Mouse (Mus musculus) heart, embryonic 14.5 days (tissue): Measurements from ENCODE around the gene Fnip2. TPM values are rescaled to one million over a fixed set of nuclear protein-coding genes. Genes with fewer than 3 reads are reported as not detected.
"Not testable (repeated sequence)": the region's sequence is repeated elsewhere in the genome, so short reads cannot be mapped to it uniquely, and the experiment has no call there.

Experiments used
- ATAC-seq: fragments of 200-750 bp; cut with Nextera tagmentation; 2 replicates; pipeline ENCODE4 v1.8.0; 2017; ENCODE audit warnings: low read depth, moderate TSS enrichment; ENCODE audit not compliant: insufficient number of reproducible peaks, insufficient read depth, low FRiP score
- H3K27ac ChIP-seq, 2 experiments: fragments of 200-500 bp in 1 of 2; fragments of 300-500 bp in 1 of 2; sonication (generic) in 1 of 2; replicated peaks in 1 of 2; 2 replicates each; pipeline ENCODE4 v1.5.1; 2012 to 2014; ENCODE audit warnings: low read depth in 2 of 2, low read length in 2 of 2, control low read depth in 1 of 2, mild to moderate bottlenecking in 1 of 2, mixed read lengths in 1 of 2; ENCODE audit not compliant: control insufficient read depth in 1 of 2, insufficient read depth in 1 of 2
- H3K27me3 ChIP-seq: fragments of 300-500 bp; sonication (generic); 2 replicates; pipeline ENCODE4 v1.6.1; 2014; ENCODE audit warnings: mild to moderate bottlenecking, low read length, control low read depth; ENCODE audit not compliant: control insufficient read depth, insufficient read depth
- H3K36me3 ChIP-seq: fragments of 300-500 bp; sonication (generic); 2 replicates; pipeline ENCODE4 v1.6.1; 2014; ENCODE audit warnings: mild to moderate bottlenecking, control low read depth, low read length, mixed read lengths; ENCODE audit not compliant: control insufficient read depth, insufficient read depth
- H3K4me1 ChIP-seq, 2 experiments: fragments of 200-500 bp in 1 of 2; fragments of 300-500 bp in 1 of 2; sonication (generic) in 1 of 2; 2 replicates each; pipeline ENCODE4 v1.6.1; 2012 to 2014; ENCODE audit warnings: low read length in 2 of 2, control low read depth in 1 of 2, mixed read lengths in 1 of 2; ENCODE audit not compliant: control insufficient read depth in 2 of 2, insufficient read depth in 2 of 2
- H3K4me2 ChIP-seq: fragments of 300-500 bp; sonication (generic); 2 replicates; pipeline ENCODE4 v1.6.1; 2014; ENCODE audit warnings: mild to moderate bottlenecking, low read length
- H3K4me3 ChIP-seq, 2 experiments: fragments of 200-500 bp in 1 of 2; fragments of 300-500 bp in 1 of 2; sonication (generic) in 1 of 2; 2 replicates each; pipeline ENCODE4 v1.5.1; 2012 to 2014; ENCODE audit warnings: low read length in 2 of 2, mild to moderate bottlenecking in 2 of 2, control low read depth in 1 of 2, low read depth in 1 of 2, moderate library complexity in 1 of 2; ENCODE audit not compliant: control insufficient read depth in 1 of 2, insufficient read depth in 1 of 2
- H3K9ac ChIP-seq: fragments of 300-500 bp; sonication (generic); 2 replicates; pipeline ENCODE4 v1.6.1; 2014; ENCODE audit warnings: mild to moderate bottlenecking, low read length
- H3K9me3 ChIP-seq: fragments of 300-500 bp; sonication (generic); 2 replicates; pipeline ENCODE4 v1.6.1; 2016; ENCODE audit warnings: low read length, control low read depth; ENCODE audit not compliant: control insufficient read depth
- WGBS: fragments of 180-500 bp; shearing (Covaris S2); extraction: QIAGEN DNeasy Blood & Tissue Kit; methylation state at CpG from one replicate; pipeline ENCODE4 v1.1.7; 2014; 5-methylcytosine and 5-hydroxymethylcytosine counted together
- polyA plus RNA-seq: library from polyadenylated mRNA; unstranded; fragments of >200 nt; fragmentation: Nextera tagmentation; extraction: Ambion mirVana; gene quantifications from 2 replicates; pipeline ENCODE4 v1.2.1, GENCODE M21; 2014

Gene Fnip2
- polyA plus RNA-seq, 1 experiment from 2014 or later: 4.3 TPM

DNA sequence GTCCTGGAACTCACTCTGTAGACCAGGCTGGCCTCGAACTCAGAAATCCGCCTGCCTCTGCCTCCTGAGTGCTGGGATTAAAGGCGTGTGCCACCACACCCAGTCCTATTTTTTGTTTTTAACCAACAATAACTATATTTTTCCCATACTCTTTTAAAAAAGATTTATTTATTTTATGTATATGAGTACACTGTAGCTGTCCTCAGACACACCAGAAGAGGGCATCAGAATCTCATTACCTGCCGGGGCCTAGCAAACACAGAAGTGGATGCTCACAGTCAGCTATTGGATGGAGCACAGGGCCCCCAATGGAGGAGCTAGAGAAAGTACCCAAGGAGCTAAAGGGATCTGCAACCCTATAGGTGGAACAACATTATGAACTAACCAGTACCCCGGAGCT is 5.8 kb upstream of the Fnip2 start:
- ATAC-seq, H3K27ac ChIP-seq, H3K36me3 ChIP-seq, H3K4me2 ChIP-seq, H3K27me3 ChIP-seq, H3K4me3 ChIP-seq, H3K9me3 ChIP-seq, H3K4me1 ChIP-seq, H3K9ac ChIP-seq: not testable (repeated sequence)
- WGBS: 89% methylated on average over 5 of the region's 5 CpGs

DNA sequence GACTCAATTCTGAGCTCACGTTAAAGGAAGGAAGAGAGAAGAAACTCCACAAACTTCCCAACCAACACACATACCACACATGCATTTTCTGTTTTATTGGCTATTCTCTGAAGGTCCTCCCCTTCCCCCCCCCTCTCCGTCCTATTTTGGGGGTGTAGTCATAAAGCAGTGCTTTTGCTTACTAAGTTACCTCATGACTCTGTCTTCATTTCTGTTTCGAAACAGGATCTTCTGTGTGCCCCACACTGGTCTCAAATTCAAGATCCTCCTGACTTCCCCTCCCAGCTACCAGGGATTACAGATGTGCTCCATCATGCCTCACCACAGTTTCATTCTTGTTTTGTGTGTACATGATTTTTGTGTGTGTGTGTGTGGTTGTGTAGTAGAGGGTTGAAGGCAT is 4.8 kb upstream of the Fnip2 start:
- Histone ChIP-seq H3K36me3 (no peaks in the 10 kb centered on the region), H3K4me2 (no peak overlapping the region), H3K27ac (no peak overlapping the region), H3K4me1 (peaks cover 6 to 8% of the 10 kb centered on the region in 2 experiments; a peak in 3 of 4 replicates), H3K9ac (no peak overlapping the region), H3K9me3 (no peaks in the 10 kb centered on the region), H3K4me3 (no peak overlapping the region), H3K27me3 (no peaks in the 10 kb centered on the region)
- WGBS: 70% methylated on average over 3 of the region's 3 CpGs
- no peak for ATAC-seq

DNA sequence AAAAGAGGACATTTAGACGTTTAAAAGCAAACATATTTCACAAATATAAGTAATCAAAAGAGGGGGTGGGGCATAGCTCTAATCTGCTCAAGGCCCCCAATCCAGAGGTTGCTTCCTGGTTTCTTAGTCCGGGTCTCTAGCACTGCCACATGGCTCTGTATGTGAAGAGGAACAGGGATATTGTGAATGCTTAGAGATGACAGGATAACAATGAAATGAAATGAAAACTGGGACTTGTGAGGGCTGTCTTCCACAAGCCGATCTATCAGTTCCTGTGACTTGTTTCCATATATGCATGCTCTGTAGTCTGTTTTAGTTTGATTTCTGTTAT is 1.7 kb upstream of the Fnip2 start:
- no peaks in the 10 kb centered on the region for H3K36me3 ChIP-seq
- ATAC-seq: no peak
- no peak overlapping the region for H3K4me2 ChIP-seq
- no peaks in the 10 kb centered on the region for H3K27me3 ChIP-seq
- H3K9me3 ChIP-seq: no peaks in the 10 kb centered on the region
- H3K4me3 ChIP-seq: no peak overlapping the region
- H3K9ac ChIP-seq: no peak overlapping the region
- WGBS: 77% methylated on average over 3 of the region's 3 CpGs
- no peak overlapping the region for H3K27ac ChIP-seq
- H3K4me1 ChIP-seq: peaks cover 6 to 13% of the 10 kb centered on the region in 2 experiments

DNA sequence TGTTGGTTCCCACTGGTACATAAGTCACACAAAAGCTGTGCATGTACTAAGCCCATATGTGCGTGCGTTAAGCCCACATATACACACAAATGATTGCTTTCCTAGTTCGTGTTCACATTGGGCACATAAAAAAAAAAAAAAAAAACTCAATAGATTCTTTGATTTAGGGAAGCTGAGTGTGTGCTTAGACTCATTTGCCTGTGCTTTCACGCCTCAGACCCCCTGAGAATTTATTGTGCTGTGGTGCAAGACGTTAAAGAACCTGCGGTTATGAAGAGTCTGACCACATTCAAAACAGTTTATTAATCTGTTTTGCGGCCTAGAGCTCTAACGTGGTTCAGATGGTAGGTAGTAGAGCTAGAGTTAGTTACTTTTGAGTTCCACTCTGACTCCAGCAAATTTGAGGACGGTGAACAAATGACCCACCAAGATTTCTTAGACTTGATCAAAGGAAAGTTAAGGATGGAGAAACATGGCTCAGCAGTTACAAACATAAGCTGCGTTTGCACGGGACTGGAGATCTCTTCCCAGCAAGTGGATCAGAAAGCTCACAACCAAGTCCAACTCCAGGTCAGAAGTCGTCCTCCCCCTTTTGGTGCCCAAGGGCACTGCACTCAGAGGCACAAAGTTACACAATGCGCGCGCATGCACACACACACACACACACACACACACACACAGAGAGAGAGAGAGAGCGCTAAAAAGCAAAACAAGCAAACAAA is 1.2 kb upstream of the Fnip2 start:
- Histone ChIP-seq H3K4me3 (peak overlapping the region in 1 of 2 experiments; percentile 82; a peak in 1 of 4 replicates), H3K27ac (peak overlapping the region; percentile 65 to 78), H3K4me2 (peak overlapping the region; percentile 78), H3K4me1 (peaks cover 6 to 13% of the 10 kb centered on the region in 2 experiments), H3K36me3 (no peaks in the 10 kb centered on the region), H3K9me3 (no peaks in the 10 kb centered on the region), H3K9ac (no peak overlapping the region), H3K27me3 (no peaks in the 10 kb centered on the region)
- ATAC-seq: no peak
- WGBS: 93% methylated on average over 16 of the region's 16 CpGs

DNA sequence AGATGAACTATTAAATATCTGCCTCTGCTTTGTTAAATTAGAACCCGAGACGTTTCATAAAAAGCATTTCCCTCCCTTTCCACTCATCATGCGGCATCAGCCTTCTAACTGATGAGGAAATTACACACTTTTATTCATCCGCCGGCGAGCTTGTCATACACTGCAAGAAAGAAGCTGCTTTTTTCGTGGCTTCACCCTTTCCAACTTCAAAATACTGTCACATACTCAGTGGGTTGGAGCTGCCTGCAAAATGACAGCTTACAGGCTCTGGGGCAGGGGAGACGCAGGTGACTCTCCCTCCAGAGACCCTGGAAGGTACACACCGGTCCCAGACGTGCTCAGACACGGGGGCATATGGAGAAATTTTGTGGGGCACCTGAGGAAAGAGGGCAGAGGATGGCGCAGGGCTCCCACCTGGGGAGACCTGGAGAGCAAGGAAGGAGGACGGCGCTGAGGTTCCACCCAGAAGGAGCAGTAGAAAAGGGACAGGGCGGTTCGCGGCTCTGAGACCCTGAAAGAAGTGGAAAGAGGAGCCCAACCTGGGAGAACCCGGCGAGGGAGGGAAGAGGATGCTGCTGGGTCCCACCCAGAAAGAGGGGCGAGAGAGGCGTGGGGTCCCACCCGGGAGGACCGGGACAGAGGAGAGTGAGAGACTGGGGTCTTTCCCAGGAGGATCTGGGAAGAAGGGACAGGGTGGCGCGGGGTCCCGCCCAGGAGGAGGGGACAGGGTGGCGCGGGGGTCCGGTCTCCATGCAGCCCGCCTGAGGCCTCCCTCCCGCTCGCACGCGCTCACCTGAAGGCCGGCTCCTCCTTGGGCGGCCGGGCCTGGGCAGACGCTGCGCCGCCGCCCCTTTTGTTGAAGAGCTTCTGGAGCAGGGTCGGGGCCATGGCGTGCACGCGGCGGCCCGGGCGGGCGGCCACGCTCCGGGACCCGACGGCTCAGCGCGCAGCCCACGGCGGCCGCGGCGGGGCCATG is 592 bp downstream of the Fnip2 start:
- Histone ChIP-seq H3K27me3 (no peaks in the 10 kb centered on the region), H3K9me3 (no peaks in the 10 kb centered on the region), H3K36me3 (no peaks in the 10 kb centered on the region), H3K4me3 (peak overlapping the region; percentile 82 to 91), H3K27ac (peak overlapping the region; percentile 78 to 84), H3K4me1 (peaks cover 6 to 13% of the 10 kb centered on the region in 2 experiments), H3K9ac (peak overlapping the region; percentile 86), H3K4me2 (peak overlapping the region; percentile 78)
- WGBS: 4% methylated on average over 51 of the region's 60 CpGs
- peak; percentile 1 for ATAC-seq

DNA sequence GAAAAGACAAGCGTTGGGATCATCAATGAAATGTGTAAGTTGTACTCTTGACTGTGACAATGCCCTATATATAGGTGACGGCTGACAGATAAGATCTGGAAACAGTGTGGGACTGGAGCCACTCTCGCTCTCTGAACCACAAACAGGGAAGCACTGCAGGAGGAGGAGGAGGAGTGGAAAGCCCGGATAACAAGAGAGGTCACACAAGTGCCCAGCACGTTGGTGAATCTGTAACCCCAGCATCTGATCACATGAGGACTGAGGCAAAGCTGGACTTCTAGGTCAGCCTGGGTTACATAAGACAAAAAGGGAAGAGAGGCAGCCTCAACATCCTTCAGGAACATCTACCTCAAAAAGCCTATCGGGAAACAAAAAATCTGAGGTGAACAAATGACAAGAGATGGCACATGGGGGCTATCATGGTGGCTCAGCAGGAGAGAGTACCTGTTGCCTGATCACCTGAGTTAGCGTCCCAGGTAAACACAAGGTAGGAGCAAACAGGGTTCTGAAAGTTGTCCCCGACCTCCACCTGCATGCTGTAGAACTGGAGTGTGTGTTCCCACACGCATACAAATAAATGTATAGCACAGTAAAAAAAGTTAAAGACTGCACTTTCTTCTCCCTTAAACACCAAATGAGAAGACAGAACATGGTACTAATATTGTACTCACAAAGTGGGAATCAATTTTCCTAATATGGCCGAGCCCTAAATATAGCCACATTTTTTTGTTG is 2.6 kb downstream of the Fnip2 start:
- Histone ChIP-seq H3K27me3 (no peaks in the 10 kb centered on the region), H3K9ac (no peak overlapping the region), H3K4me2 (no peak overlapping the region), H3K9me3 (no peaks in the 10 kb centered on the region), H3K36me3 (no peaks in the 10 kb centered on the region), H3K4me3 (no peak overlapping the region), H3K4me1 (peaks cover 6 to 13% of the 10 kb centered on the region in 2 experiments), H3K27ac (no peak overlapping the region)
- whole genome bisulfite sequencing: 54% methylated on average over 10 of the region's 10 CpGs
- no peak for ATAC-seq

DNA sequence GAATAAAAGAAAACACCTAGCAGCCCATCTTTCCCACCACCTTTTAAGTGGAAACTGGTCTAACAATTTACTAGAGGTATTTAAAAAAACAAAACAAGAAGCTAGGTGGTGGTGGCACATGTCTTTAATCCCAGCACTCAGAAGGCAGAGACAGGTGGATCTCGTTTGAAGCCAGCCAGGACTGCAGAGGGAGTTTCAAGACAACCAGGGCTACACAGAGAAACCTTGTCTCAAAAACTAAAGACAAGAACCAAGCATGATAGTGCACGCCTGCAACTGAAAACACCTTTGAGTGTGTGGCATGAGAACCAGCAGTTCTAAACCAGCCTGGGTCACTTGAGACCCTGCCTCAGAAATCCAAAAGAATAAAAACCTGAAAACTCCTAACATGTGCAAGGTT is 4.1 kb downstream of the Fnip2 start:
- H3K4me2 ChIP-seq: no peak overlapping the region
- H3K27ac ChIP-seq: no peak overlapping the region
- no peak for ATAC-seq
- H3K4me1 ChIP-seq: peaks cover 6 to 13% of the 10 kb centered on the region in 2 experiments
- 85% methylated on average over 2 of the region's 2 CpGs for WGBS
- H3K9ac ChIP-seq: no peak overlapping the region
- no peaks in the 10 kb centered on the region for H3K36me3 ChIP-seq
- H3K4me3 ChIP-seq: no peak overlapping the region
- H3K9me3 ChIP-seq: no peaks in the 10 kb centered on the region
- no peaks in the 10 kb centered on the region for H3K27me3 ChIP-seq
